Mouse (Mus musculus) spleen, adult 2 months (tissue): Measurements from ENCODE around the gene Lsm11. TPM values are rescaled to one million over a fixed set of nuclear protein-coding genes. Genes with fewer than 3 reads are reported as not detected.
"Not testable (repeated sequence)": the region's sequence is repeated elsewhere in the genome, so short reads cannot be mapped to it uniquely, and the experiment has no call there.

ENCODE experiments used
- DNase-seq, 2 experiments: peaks; one replicate each; pipeline versions ENCODE4 v3.0.0 to v3.0.0-alpha.2; 2012 to 2021; ENCODE audit warnings: low spot score in 2 of 2, low read depth in 1 of 2
- H3K27ac ChIP-seq: fragments of 200-500 bp; 2 replicates; pipeline ENCODE4 v1.5.1; 2012; ENCODE audit warnings: low read length, inconsistent platforms; ENCODE audit not compliant: insufficient read depth
- H3K27me3 ChIP-seq: fragments of 200-500 bp; 2 replicates; pipeline ENCODE4 v1.6.1; 2012; ENCODE audit warnings: mild to moderate bottlenecking, moderate library complexity, low read length, inconsistent platforms; ENCODE audit not compliant: control insufficient read depth, insufficient read depth
- H3K36me3 ChIP-seq: fragments of 200-500 bp; 2 replicates; pipeline ENCODE4 v1.6.1; 2012; ENCODE audit warnings: mild to moderate bottlenecking, low read length, inconsistent platforms; ENCODE audit not compliant: control insufficient read depth, insufficient read depth
- H3K4me1 ChIP-seq: fragments of 200-500 bp; 2 replicates; pipeline ENCODE4 v1.6.1; 2011; ENCODE audit warnings: inconsistent platforms; ENCODE audit not compliant: control insufficient read depth, insufficient read depth, insufficient read length
- H3K4me3 ChIP-seq: fragments of 200-500 bp; 2 replicates; pipeline ENCODE4 v1.5.1; 2011; ENCODE audit warnings: mild to moderate bottlenecking, inconsistent platforms; ENCODE audit not compliant: insufficient read depth, insufficient read length; ENCODE audit errors: extremely low read depth
- CTCF ChIP-seq: fragments of 200-500 bp; IDR thresholded peaks from 2 replicates; pipeline ENCODE4 v1.5.1; 2011; ENCODE audit warnings: mild to moderate bottlenecking, inconsistent platforms; ENCODE audit not compliant: insufficient read depth, insufficient read length, insufficient replicate concordance; ENCODE audit errors: extremely low read depth
- POLR2A ChIP-seq: fragments of 200-500 bp; IDR thresholded peaks from 2 replicates; pipeline ENCODE4 v1.6.1; 2011; ENCODE audit warnings: low read depth, low read length, inconsistent platforms
- WGBS: fragments of 180-500 bp; shearing (Covaris S2); methylation state at CpG from one replicate; pipeline ENCODE4 v1.1.7; 2018; 5-methylcytosine and 5-hydroxymethylcytosine counted together
- polyA plus RNA-seq: library from polyadenylated mRNA; depleted of rRNA; stranded (reverse); fragments of >200 nt; gene quantifications from 2 replicates; pipeline ENCODE4 v1.2.3, GENCODE M21; 2012; rRNA removed

Lsm11 gene
- polyA plus RNA-seq, 1 experiment: 3.4 TPM

DNA sequence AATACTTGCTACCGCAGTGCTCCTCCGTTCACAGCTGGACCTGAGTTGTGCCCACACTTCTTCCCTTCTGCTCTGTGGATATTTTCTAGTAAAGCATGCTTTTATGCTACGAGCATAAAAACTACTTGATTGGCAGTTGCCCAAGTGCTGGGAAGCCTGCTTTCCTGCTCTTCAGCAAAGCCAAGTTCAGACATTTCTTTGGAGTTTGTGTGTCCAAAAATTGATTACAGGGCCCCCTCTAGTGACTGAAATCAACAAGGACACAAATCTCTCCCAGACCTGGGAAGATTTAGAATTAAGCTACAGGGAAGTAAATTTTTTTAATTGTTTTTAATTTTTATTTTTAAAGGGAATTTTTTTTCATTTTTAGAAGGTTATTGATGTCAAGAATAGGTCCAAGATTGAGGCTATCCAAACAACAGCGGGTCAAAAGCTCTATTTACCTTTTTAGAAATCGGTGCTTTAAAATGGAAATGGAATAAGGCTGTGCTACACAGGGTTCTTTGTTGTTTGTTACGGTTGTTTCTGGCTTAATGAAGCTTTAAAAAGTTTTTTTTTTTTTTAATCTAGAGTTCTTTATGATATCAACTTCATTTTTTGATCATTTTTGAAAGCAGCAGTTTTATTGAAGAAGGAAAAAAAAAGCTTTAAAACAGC is 63.6 kb downstream of the Lsm11 start:
- peak in 1 of 2 experiments; percentile 12 for DNase-seq
- Histone ChIP-seq H3K36me3 (peaks cover 9% of the 10 kb centered on the region; the same call in 1 of the 2 replicates), H3K27ac (no peak overlapping the region), H3K4me3 (no peak overlapping the region), H3K27me3 (no peaks in the 10 kb centered on the region), H3K4me1 (no peaks in the 10 kb centered on the region)
- TF ChIP-seq POLR2A (no peak), CTCF (no peak)
- 75% methylated on average over 6 of the region's 6 CpGs for WGBS

DNA sequence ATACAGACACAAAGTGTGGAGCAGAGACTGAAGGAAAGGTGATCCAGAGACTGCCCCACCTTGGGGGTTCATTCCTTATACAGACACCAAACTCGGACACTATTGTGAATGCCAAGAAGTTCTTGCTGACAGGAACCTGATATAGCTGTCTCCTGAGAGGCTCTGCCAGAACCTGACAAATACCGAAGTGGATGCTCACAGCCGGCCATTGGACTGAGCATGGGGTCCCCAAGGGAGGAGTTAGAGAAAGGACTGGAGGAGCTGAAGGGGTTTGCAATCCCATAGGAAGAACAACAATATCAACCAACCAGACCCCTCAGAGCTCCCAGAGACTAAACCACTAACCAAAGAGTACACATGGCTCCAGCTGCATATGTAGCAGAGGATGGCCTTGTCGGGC is 65.4 kb downstream of the Lsm11 start:
- not testable (repeated sequence) for H3K4me1 ChIP-seq, DNase-seq, H3K27me3 ChIP-seq, H3K36me3 ChIP-seq, H3K27ac ChIP-seq, H3K4me3 ChIP-seq
- 85% methylated on average over 4 of the region's 4 CpGs for WGBS

Other genes starting within 250 kb of the Lsm11 start
- 41.1 and 48.3 TPM in 2 replicates for gene Clint1, start 92.9 kb downstream of the Lsm11 start, polyA plus RNA-seq
- gene Thg1l, start 10.6 kb upstream of the Lsm11 start, polyA plus RNA-seq: 4.4 and 5.5 TPM in 2 replicates
- 0.04 and 0.07 TPM in 2 replicates for gene Sox30, start 35.4 kb upstream of the Lsm11 start, polyA plus RNA-seq
- gene Gm12166, start 107.4 kb upstream of the Lsm11 start, polyA plus RNA-seq: 9.4 and 28.6 TPM in 2 replicates
- gene Adam19, start 111.1 kb upstream of the Lsm11 start, polyA plus RNA-seq: 21.3 and 24.9 TPM in 2 replicates
- 0.57 and 0.90 TPM in 2 replicates for gene Nipal4, start 221.6 kb upstream of the Lsm11 start, polyA plus RNA-seq